Mouse (Mus musculus): ENCODE measurements at regions not wholly inside any gene's neighbourhood (a gene's known extent, or its start where the extent isn't known, plus 50 kb on each side); places are given as distances from the start of the nearest gene placed in this dataset.

- Histone ChIP-seq H3K27me3 (ENCODE audit: insufficient read depth, low read length) (no peaks in the 10 kb centered on the region), H3K36me3 (ENCODE audit: insufficient read depth, low read length) (no peaks in the 10 kb centered on the region), H3K4me1 (replicated peaks; ENCODE audit: low read depth, low read length) (no peaks in the 10 kb centered on the region), H3K4me3 (replicated peaks; ENCODE audit: low read length) (no peak overlapping the region), H3K9me3 (ENCODE audit: low read length) (no peaks in the 10 kb centered on the region)
- TF ChIP-seq CTCF (conservative IDR thresholded peaks at IDR 0.05; ENCODE audit: low read length) (no peak), NANOG (IDR thresholded peaks at IDR 0.05; ENCODE audit: borderline replicate concordance, low read length) (no peak), POU5F1 (IDR thresholded peaks at IDR 0.05; ENCODE audit: borderline replicate concordance, low read length) (no peak)
Observed at GRCm38 (mm10) chr4:131324486-131324885, 380.3 kb downstream of the Matn1 start.

GRCm38 (mm10) chr4:131325200-131325599 is 381.0 kb downstream of the Matn1 start:
- H3K27me3 ChIP-seq (ENCODE audit: insufficient read depth, low read length), result no peaks in the 10 kb centered on the region
- H3K9me3 ChIP-seq (ENCODE audit: low read length), result no peaks in the 10 kb centered on the region
- no peaks in the 10 kb centered on the region for H3K4me1 ChIP-seq (replicated peaks; ENCODE audit: low read depth, low read length)
- no peaks in the 10 kb centered on the region for H3K36me3 ChIP-seq (ENCODE audit: insufficient read depth, low read length)
- no peak for TF ChIP-seq NANOG (IDR thresholded peaks at IDR 0.05; ENCODE audit: borderline replicate concordance, low read length)
- no peak for TF ChIP-seq CTCF (conservative IDR thresholded peaks at IDR 0.05; ENCODE audit: low read length)
- TF ChIP-seq POU5F1 (IDR thresholded peaks at IDR 0.05; ENCODE audit: borderline replicate concordance, low read length), result no peak
- H3K4me3 ChIP-seq (replicated peaks; ENCODE audit: low read length), result no peak overlapping the region

- no peak overlapping the region for H3K4me3 ChIP-seq (replicated peaks; ENCODE audit: low read length)
- H3K9me3 ChIP-seq (ENCODE audit: low read length), result no peaks in the 10 kb centered on the region
- H3K36me3 ChIP-seq (ENCODE audit: insufficient read depth, low read length), result no peaks in the 10 kb centered on the region
- TF ChIP-seq CTCF (conservative IDR thresholded peaks at IDR 0.05; ENCODE audit: low read length), result no peak
- no peak for TF ChIP-seq NANOG (IDR thresholded peaks at IDR 0.05; ENCODE audit: borderline replicate concordance, low read length)
- TF ChIP-seq POU5F1 (IDR thresholded peaks at IDR 0.05; ENCODE audit: borderline replicate concordance, low read length), result no peak
- H3K4me1 ChIP-seq (replicated peaks; ENCODE audit: low read depth, low read length), result no peaks in the 10 kb centered on the region
- no peaks in the 10 kb centered on the region for H3K27me3 ChIP-seq (ENCODE audit: insufficient read depth, low read length)
Observed at GRCm38 (mm10) chr4:131325609-131326008, 381.4 kb downstream of the Matn1 start.

- H3K4me1 ChIP-seq (replicated peaks; ENCODE audit: low read depth, low read length), result 0 out of 2 replicates have a peak, but pooled peaks cover 4% of the 10 kb centered on the region
- no peak overlapping the region for H3K4me3 ChIP-seq (replicated peaks; ENCODE audit: low read length)
- no peaks in the 10 kb centered on the region; the same call in 1 of the 2 replicates for H3K27me3 ChIP-seq (ENCODE audit: insufficient read depth, low read length)
- no peaks in the 10 kb centered on the region for H3K9me3 ChIP-seq (ENCODE audit: low read length)
- H3K36me3 ChIP-seq (ENCODE audit: insufficient read depth, low read length), result no peaks in the 10 kb centered on the region
- no peak for TF ChIP-seq POU5F1 (IDR thresholded peaks at IDR 0.05; ENCODE audit: borderline replicate concordance, low read length)
- no peak for TF ChIP-seq CTCF (conservative IDR thresholded peaks at IDR 0.05; ENCODE audit: low read length)
- TF ChIP-seq NANOG (IDR thresholded peaks at IDR 0.05; ENCODE audit: borderline replicate concordance, low read length), result no peak
Observed at GRCm38 (mm10) chr4:131329398-131329797, 385.2 kb downstream of the Matn1 start.

GRCm38 (mm10) chr4:131331646-131332045 is 387.5 kb downstream of the Matn1 start:
- H3K9me3 ChIP-seq (ENCODE audit: low read length), result no peaks in the 10 kb centered on the region
- H3K4me1 ChIP-seq (replicated peaks; ENCODE audit: low read depth, low read length), result 0 out of 2 replicates have a peak, but pooled peaks cover 4% of the 10 kb centered on the region
- no peak overlapping the region for H3K4me3 ChIP-seq (replicated peaks; ENCODE audit: low read length)
- no peaks in the 10 kb centered on the region for H3K36me3 ChIP-seq (ENCODE audit: insufficient read depth, low read length)
- TF ChIP-seq CTCF (conservative IDR thresholded peaks at IDR 0.05; ENCODE audit: low read length) (no peak), POU5F1 (IDR thresholded peaks at IDR 0.05; ENCODE audit: borderline replicate concordance, low read length) (no peak), NANOG (IDR thresholded peaks at IDR 0.05; ENCODE audit: borderline replicate concordance, low read length) (no peak)
- no peaks in the 10 kb centered on the region; the same call in 1 of the 2 replicates for H3K27me3 ChIP-seq (ENCODE audit: insufficient read depth, low read length)

- H3K36me3 ChIP-seq (ENCODE audit: insufficient read depth, low read length), result no peaks in the 10 kb centered on the region
- H3K9me3 ChIP-seq (ENCODE audit: low read length), result 0 out of 2 replicates have a peak, but pooled peaks cover 2% of the 10 kb centered on the region
- TF ChIP-seq NANOG (IDR thresholded peaks at IDR 0.05; ENCODE audit: borderline replicate concordance, low read length) (no peak), CTCF (conservative IDR thresholded peaks at IDR 0.05; ENCODE audit: low read length) (no peak), POU5F1 (IDR thresholded peaks at IDR 0.05; ENCODE audit: borderline replicate concordance, low read length) (no peak)
- peaks cover under 1% of the 10 kb centered on the region; the same call in 1 of the 2 replicates for H3K27me3 ChIP-seq (ENCODE audit: insufficient read depth, low read length)
- H3K4me3 ChIP-seq (replicated peaks; ENCODE audit: low read length), result no peak overlapping the region
- 0 out of 2 replicates have a peak, but pooled peaks cover 4% of the 10 kb centered on the region for H3K4me1 ChIP-seq (replicated peaks; ENCODE audit: low read depth, low read length)
Observed at GRCm38 (mm10) chr4:131336801-131337200, 392.6 kb downstream of the Matn1 start.

- peaks cover 11% of the 10 kb centered on the region; the same call in 1 of the 2 replicates for H3K27me3 ChIP-seq (ENCODE audit: insufficient read depth, low read length)
- H3K9me3 ChIP-seq (ENCODE audit: low read length), result 0 out of 2 replicates have a peak, but pooled peaks cover 2% of the 10 kb centered on the region
- no peaks in the 10 kb centered on the region for H3K4me1 ChIP-seq (replicated peaks; ENCODE audit: low read depth, low read length)
- H3K4me3 ChIP-seq (replicated peaks; ENCODE audit: low read length), result no peak overlapping the region
- no peaks in the 10 kb centered on the region for H3K36me3 ChIP-seq (ENCODE audit: insufficient read depth, low read length)
- TF ChIP-seq CTCF (conservative IDR thresholded peaks at IDR 0.05; ENCODE audit: low read length), result no peak
- TF ChIP-seq POU5F1 (IDR thresholded peaks at IDR 0.05; ENCODE audit: borderline replicate concordance, low read length), result no peak
- TF ChIP-seq NANOG (IDR thresholded peaks at IDR 0.05; ENCODE audit: borderline replicate concordance, low read length), result no peak
Observed at GRCm38 (mm10) chr4:131340993-131341695, 397.0 kb downstream of the Matn1 start.

GRCm38 (mm10) chr4:131346727-131347126 is 402.5 kb downstream of the Matn1 start:
- TF ChIP-seq POU5F1 (IDR thresholded peaks at IDR 0.05; ENCODE audit: borderline replicate concordance, low read length), result no peak
- no peak for TF ChIP-seq NANOG (IDR thresholded peaks at IDR 0.05; ENCODE audit: borderline replicate concordance, low read length)
- no peak for TF ChIP-seq CTCF (conservative IDR thresholded peaks at IDR 0.05; ENCODE audit: low read length)
- no peaks in the 10 kb centered on the region for H3K4me1 ChIP-seq (replicated peaks; ENCODE audit: low read depth, low read length)
- H3K4me3 ChIP-seq (replicated peaks; ENCODE audit: low read length), result no peak overlapping the region
- no peaks in the 10 kb centered on the region for H3K36me3 ChIP-seq (ENCODE audit: insufficient read depth, low read length)
- H3K9me3 ChIP-seq (ENCODE audit: low read length), result no peaks in the 10 kb centered on the region
- H3K27me3 ChIP-seq (ENCODE audit: insufficient read depth, low read length), result peaks cover 10% of the 10 kb centered on the region; the same call in 1 of the 2 replicates

All from E14TG2a.4 (cell line).